Mouse (Mus musculus) cerebellum, adult 2 months (tissue): Measurements from ENCODE around the gene Gltp. TPM values are rescaled to one million over a fixed set of nuclear protein-coding genes. Genes with fewer than 3 reads are reported as not detected.

Experiments used
- DNase-seq, 2 experiments: peaks; one replicate each; pipeline ENCODE4 v3.0.0; 2021
- H3K27ac ChIP-seq: fragments of 200-500 bp; 2 replicates; pipeline ENCODE4 v1.5.1; 2012; ENCODE audit warnings: low read length, control low read depth, inconsistent platforms; ENCODE audit not compliant: insufficient read depth
- H3K27me3 ChIP-seq: fragments of 200-500 bp; 2 replicates; pipeline ENCODE4 v1.6.1; 2012; ENCODE audit warnings: inconsistent platforms, mild to moderate bottlenecking, low read length, moderate library complexity; ENCODE audit not compliant: control insufficient read depth, insufficient read depth
- H3K4me1 ChIP-seq: fragments of 200-500 bp; 2 replicates; pipeline ENCODE4 v1.6.1; 2011; ENCODE audit warnings: low read length; ENCODE audit not compliant: control insufficient read depth, insufficient read depth
- H3K4me3 ChIP-seq: fragments of 200-500 bp; replicated peaks from 2 replicates; pipeline ENCODE3; 2011; ENCODE audit warnings: mild to moderate bottlenecking, low read depth, low read length, control low read depth; ENCODE audit not compliant: insufficient read depth
- CTCF ChIP-seq: fragments of 200-500 bp; IDR thresholded peaks from 2 replicates; pipeline ENCODE4 v1.5.1; 2011; ENCODE audit warnings: low read depth, mild to moderate bottlenecking, control low read depth, low read length, moderate library complexity, borderline replicate concordance; ENCODE audit not compliant: insufficient read depth
- POLR2A ChIP-seq: fragments of 200-500 bp; IDR thresholded peaks from 2 replicates; pipeline ENCODE4 v1.6.1; 2011; ENCODE audit warnings: low read length, control low read depth, borderline replicate concordance; ENCODE audit not compliant: insufficient read depth
- whole genome bisulfite sequencing: fragments of 180-500 bp; shearing (Covaris S2); methylation state at CpG from one replicate; pipeline ENCODE4 v1.1.7; 2018; 5-methylcytosine and 5-hydroxymethylcytosine counted together
- polyA plus RNA-seq: library from polyadenylated mRNA; depleted of rRNA; stranded (reverse); fragments of >200 nt; gene quantifications from 2 replicates; pipeline ENCODE4 v1.2.3, GENCODE M21; 2012

Gene Gltp
- polyA plus RNA-seq, 1 experiment = 87.5 TPM

- Histone ChIP-seq H3K4me3 (no peak overlapping the region), H3K4me1 (peaks cover 18% of the 10 kb centered on the region; the same call in 1 of the 2 replicates), H3K27me3 (no peaks in the 10 kb centered on the region), H3K27ac (no peak overlapping the region)
- 88% methylated on average over 17 of the region's 17 CpGs for WGBS
- TF ChIP-seq POLR2A (no peak), CTCF (no peak)
- DNase-seq = no peak
These were observed 6.2 kb upstream of the Gltp start for GRCm38 (mm10) chr5:114696939-114697338.

GRCm38 (mm10) chr5:114695775-114696174, 5.0 kb upstream of the Gltp start:
- Histone ChIP-seq H3K4me1 (peaks cover 21% of the 10 kb centered on the region; the same call in 1 of the 2 replicates), H3K27ac (no peak overlapping the region), H3K27me3 (no peaks in the 10 kb centered on the region), H3K4me3 (no peak overlapping the region)
- DNase-seq = no peak
- WGBS = 74% methylated on average over 5 of the region's 5 CpGs
- TF ChIP-seq CTCF = no peak
- TF ChIP-seq POLR2A = no peak

GRCm38 (mm10) chr5:114689700-114690366, 951 bp downstream of the Gltp start:
- Histone ChIP-seq H3K4me3 (peak overlapping the region; percentile 80), H3K27me3 (no peaks in the 10 kb centered on the region), H3K27ac (no peak overlapping the region), H3K4me1 (peaks cover 18% of the 10 kb centered on the region)
- TF ChIP-seq POLR2A (no peak), CTCF (no peak)
- WGBS = 10% methylated on average over 16 of the region's 16 CpGs
- DNase-seq = peak; percentile 27 to 40

- Histone ChIP-seq H3K27me3 (no peaks in the 10 kb centered on the region), H3K4me1 (peaks cover 25% of the 10 kb centered on the region), H3K4me3 (no peak overlapping the region), H3K27ac (no peak overlapping the region)
- DNase-seq = no peak
- TF ChIP-seq CTCF (no peak), POLR2A (no peak)
- WGBS = 64% methylated on average over 13 of the region's 13 CpGs
These were observed 2.1 kb downstream of the Gltp start for GRCm38 (mm10) chr5:114688703-114689102.

- Histone ChIP-seq H3K27ac (no peak overlapping the region), H3K4me3 (no peak overlapping the region), H3K4me1 (peaks cover 25% of the 10 kb centered on the region), H3K27me3 (no peaks in the 10 kb centered on the region)
- no peak for DNase-seq
- TF ChIP-seq CTCF = no peak
- no peak for TF ChIP-seq POLR2A
These were observed 2.9 kb downstream of the Gltp start for GRCm38 (mm10) chr5:114687901-114688300.

GRCm38 (mm10) chr5:114686726-114687210, 4.0 kb downstream of the Gltp start:
- no peak for DNase-seq
- Histone ChIP-seq H3K27ac (no peak overlapping the region), H3K4me3 (no peak overlapping the region), H3K27me3 (no peaks in the 10 kb centered on the region), H3K4me1 (peaks cover 28% of the 10 kb centered on the region)
- TF ChIP-seq POLR2A = no peak
- TF ChIP-seq CTCF = no peak
- 77% methylated on average over 7 of the region's 7 CpGs for WGBS

GRCm38 (mm10) chr5:114685986-114686385, 4.8 kb downstream of the Gltp start:
- TF ChIP-seq CTCF (no peak), POLR2A (no peak)
- Histone ChIP-seq H3K27ac (no peak overlapping the region), H3K4me1 (peaks cover 28% of the 10 kb centered on the region), H3K4me3 (no peak overlapping the region), H3K27me3 (no peaks in the 10 kb centered on the region)
- WGBS = 94% methylated on average over 5 of the region's 5 CpGs
- no peak for DNase-seq

GRCm38 (mm10) chr5:114681717-114682116, 9.1 kb downstream of the Gltp start:
- TF ChIP-seq CTCF (no peak), POLR2A (no peak)
- Histone ChIP-seq H3K4me3 (no peak overlapping the region), H3K27me3 (no peaks in the 10 kb centered on the region), H3K4me1 (peaks cover 20% of the 10 kb centered on the region), H3K27ac (no peak overlapping the region)
- peak; percentile 65 to 83 for DNase-seq
- 34% methylated on average over 8 of the region's 8 CpGs for WGBS
